Mouse (Mus musculus): Measurements from ENCODE around the gene Mxra8.

The Mxra8 gene

GRCm38 (mm10) chr4:155863001-155863400 lies 23.5 kb downstream of the Mxra8 start, which contains the start of gene Tas1r3:
TSS of gene Tas1r3 (minus strand) at chr4:155863362.
- no peak for DNase-seq (ENCODE audit: low read depth)

- DNase-seq (ENCODE audit: low read depth) = no peak
Observed at GRCm38 (mm10) chr4:155868614-155869298, 29.3 kb downstream of the Mxra8 start.

GRCm38 (mm10) chr4:155869317-155870033 lies 30.0 kb downstream of the Mxra8 start, which contains the start of the genes Cptp and Ints11:
TSS of gene Cptp (minus strand) at chr4:155869440.
TSS of gene Ints11 (plus strand) at chr4:155869546.
- peak; percentile 82 for DNase-seq (ENCODE audit: low read depth)

- DNase-seq (ENCODE audit: low read depth) = no peak
Observed at GRCm38 (mm10) chr4:155871404-155871803, 31.9 kb downstream of the Mxra8 start.

GRCm38 (mm10) chr4:155883587-155883986 lies 44.1 kb downstream of the Mxra8 start:
- no peak for DNase-seq (ENCODE audit: low read depth)

GRCm38 (mm10) chr4:155886330-155886729 lies 46.9 kb downstream of the Mxra8 start:
- DNase-seq (ENCODE audit: low read depth) = no peak

- DNase-seq (ENCODE audit: low read depth) = no peak
Observed at GRCm38 (mm10) chr4:155887674-155888073, 48.2 kb downstream of the Mxra8 start.

GRCm38 (mm10) chr4:155888181-155888580 lies 48.7 kb downstream of the Mxra8 start:
- no peak for DNase-seq (ENCODE audit: low read depth)

GRCm38 (mm10) chr4:155889316-155889715 lies 49.8 kb downstream of the Mxra8 start:
- no peak for DNase-seq (ENCODE audit: low read depth)

- DNase-seq (ENCODE audit: low read depth) = no peak
Observed at GRCm38 (mm10) chr4:155891011-155891471, 51.6 kb downstream of the Mxra8 start.

- peak; percentile 73 for DNase-seq (ENCODE audit: low read depth)
Observed at GRCm38 (mm10) chr4:155891551-155892001, 52.1 kb downstream of the Mxra8 start, which contains the start of the genes Pusl1 and Acap3. TSS of gene Pusl1 (minus strand) at chr4:155891781. TSS of gene Acap3 (plus strand) at chr4:155891822.

- no peak for DNase-seq (ENCODE audit: low read depth)
Observed at GRCm38 (mm10) chr4:155892017-155892416, 52.5 kb downstream of the Mxra8 start.

GRCm38 (mm10) chr4:155892438-155893211 lies 53.1 kb downstream of the Mxra8 start:
- no peak for DNase-seq (ENCODE audit: low read depth)

- no peak for DNase-seq (ENCODE audit: low read depth)
Observed at GRCm38 (mm10) chr4:155893212-155893690, 53.8 kb downstream of the Mxra8 start.

Data from fibroblast of lung, adult 2 months (primary cell).